Mouse (Mus musculus) embryonic facial prominence, embryonic 11.5 days (tissue): ENCODE results near the gene Spcs2. TPM values are rescaled to one million over a fixed set of nuclear protein-coding genes. Genes with fewer than 3 reads are reported as not detected.

ENCODE experiments used
- ATAC-seq: fragments of 200-750 bp; cut with Nextera tagmentation; replicated peaks from 2 replicates; pipeline ENCODE4 v1.8.0; 2017; ENCODE audit warnings: low read depth; ENCODE audit not compliant: insufficient number of reproducible peaks, low FRiP score, low TSS enrichment
- DNase-seq: peaks from one replicate; pipeline ENCODE4 v3.0.0-alpha.2; 2015; ENCODE audit warnings: low spot score
- H3K27ac ChIP-seq: fragments of 300-500 bp; sonication (generic); replicated peaks from 2 replicates; pipeline ENCODE4 v1.5.1; 2014; ENCODE audit warnings: mild to moderate bottlenecking, low read depth, low read length, control low read depth
- H3K27me3 ChIP-seq: fragments of 300-500 bp; sonication (generic); 2 replicates; pipeline ENCODE4 v1.6.1; 2014; ENCODE audit warnings: mild to moderate bottlenecking, low read length, moderate library complexity, mixed read lengths; ENCODE audit not compliant: control insufficient read depth, insufficient read depth
- H3K36me3 ChIP-seq: fragments of 300-500 bp; sonication (generic); replicated peaks from 2 replicates; pipeline ENCODE4 v1.6.1; 2014; ENCODE audit warnings: low read depth, mild to moderate bottlenecking, low read length, moderate library complexity, mixed read lengths; ENCODE audit not compliant: control insufficient read depth, insufficient read depth
- H3K4me1 ChIP-seq: fragments of 300-500 bp; sonication (generic); 2 replicates; pipeline ENCODE4 v1.6.1; 2014; ENCODE audit warnings: low read length, mixed read lengths; ENCODE audit not compliant: control insufficient read depth, insufficient read depth
- H3K4me2 ChIP-seq: fragments of 300-500 bp; sonication (generic); 2 replicates; pipeline ENCODE4 v1.6.1; 2014; ENCODE audit warnings: low read depth, mild to moderate bottlenecking, control low read depth, low read length, moderate library complexity
- H3K4me3 ChIP-seq: fragments of 300-500 bp; sonication (generic); 2 replicates; pipeline ENCODE4 v1.5.1; 2014; ENCODE audit warnings: low read depth, low read length, control low read depth
- H3K9ac ChIP-seq: fragments of 300-500 bp; sonication (generic); replicated peaks from 2 replicates; pipeline ENCODE4 v1.6.1; 2014; ENCODE audit warnings: mild to moderate bottlenecking, control low read depth, low read length
- H3K9me3 ChIP-seq: fragments of 300-500 bp; sonication (generic); replicated peaks from 2 replicates; pipeline ENCODE4 v1.6.1; 2016; ENCODE audit warnings: mild to moderate bottlenecking, low read length, inconsistent platforms, mixed read lengths; ENCODE audit not compliant: control insufficient read depth
- WGBS: fragments of 180-500 bp; shearing (Covaris S2); extraction: QIAGEN DNeasy Blood & Tissue Kit; methylation state at CpG from one replicate; pipeline ENCODE4 v1.1.7; 2014; 5-methylcytosine and 5-hydroxymethylcytosine counted together
- polyA plus RNA-seq: library from polyadenylated mRNA; unstranded; fragments of >200 nt; fragmentation: Nextera tagmentation; extraction: Ambion mirVana; gene quantifications from 2 replicates; pipeline ENCODE4 v1.2.1, GENCODE M21; 2014

Spcs2 gene
- polyA plus RNA-seq, 1 experiment from 2014 or later: 360 TPM

GRCm38 (mm10) chr7:99858175-99858812, 5.0 kb downstream of the Spcs2 start:
- Histone ChIP-seq H3K9ac (peak overlapping the region; percentile 96), H3K4me3 (peak overlapping the region; percentile 81), H3K27me3 (no peaks in the 10 kb centered on the region), H3K36me3 (peaks cover 4% of the 10 kb centered on the region), H3K4me1 (no peaks in the 10 kb centered on the region; the same call in 1 of the 2 replicates), H3K4me2 (peak overlapping the region; percentile 82), H3K9me3 (no peaks in the 10 kb centered on the region), H3K27ac (no peak overlapping the region)
- 2% methylated on average over 19 of the region's 19 CpGs for WGBS
- peak; percentile 42; the same call in 1 of the 2 replicates for ATAC-seq
- DNase-seq: no peak

GRCm38 (mm10) chr7:99856266-99856861, 6.9 kb downstream of the Spcs2 start:
- no peaks in the 10 kb centered on the region for H3K27me3 ChIP-seq
- no peaks in the 10 kb centered on the region for H3K9me3 ChIP-seq
- H3K9ac ChIP-seq: no peak overlapping the region
- WGBS: 93% methylated on average over 14 of the region's 14 CpGs
- no peak overlapping the region for H3K4me2 ChIP-seq
- H3K4me3 ChIP-seq: no peak overlapping the region
- ATAC-seq: no peak
- no peak for DNase-seq
- H3K4me1 ChIP-seq: no peaks in the 10 kb centered on the region; the same call in 1 of the 2 replicates
- H3K27ac ChIP-seq: no peak overlapping the region
- peaks cover 4% of the 10 kb centered on the region for H3K36me3 ChIP-seq

- no peak overlapping the region for H3K9ac ChIP-seq
- no peak for ATAC-seq
- H3K4me1 ChIP-seq: no peaks in the 10 kb centered on the region; the same call in 1 of the 2 replicates
- no peaks in the 10 kb centered on the region for H3K27me3 ChIP-seq
- H3K27ac ChIP-seq: no peak overlapping the region
- H3K4me2 ChIP-seq: no peak overlapping the region
- DNase-seq: no peak
- H3K4me3 ChIP-seq: no peak overlapping the region
- WGBS: 77% methylated on average over 4 of the region's 4 CpGs
- H3K36me3 ChIP-seq: peaks cover 4% of the 10 kb centered on the region
- no peaks in the 10 kb centered on the region for H3K9me3 ChIP-seq
These were observed 9.0 kb downstream of the Spcs2 start for GRCm38 (mm10) chr7:99854311-99854710.

GRCm38 (mm10) chr7:99853350-99853749, 9.9 kb downstream of the Spcs2 start:
- ATAC-seq (no peak), DNase-seq (no peak)
- H3K9me3 ChIP-seq: no peaks in the 10 kb centered on the region
- no peak overlapping the region for H3K9ac ChIP-seq
- H3K27ac ChIP-seq: no peak overlapping the region
- WGBS: 90% methylated on average over 7 of the region's 7 CpGs
- H3K36me3 ChIP-seq: peaks cover 4% of the 10 kb centered on the region
- H3K4me3 ChIP-seq: no peak overlapping the region
- H3K4me1 ChIP-seq: no peaks in the 10 kb centered on the region; the same call in 1 of the 2 replicates
- H3K27me3 ChIP-seq: no peaks in the 10 kb centered on the region
- H3K4me2 ChIP-seq: no peak overlapping the region

GRCm38 (mm10) chr7:99851618-99852017, 11.6 kb downstream of the Spcs2 start:
- WGBS: 83% methylated on average over 6 of the region's 6 CpGs
- Histone ChIP-seq H3K4me2 (no peak overlapping the region), H3K27me3 (no peaks in the 10 kb centered on the region), H3K4me3 (no peak overlapping the region), H3K4me1 (no peaks in the 10 kb centered on the region; the same call in 1 of the 2 replicates), H3K9me3 (no peaks in the 10 kb centered on the region), H3K9ac (no peak overlapping the region), H3K36me3 (peaks cover 9% of the 10 kb centered on the region), H3K27ac (no peak overlapping the region)
- DNase-seq (no peak), ATAC-seq (no peak)

- WGBS: 83% methylated on average over 1 of the region's 1 CpGs
- Histone ChIP-seq H3K9me3 (no peaks in the 10 kb centered on the region), H3K27ac (no peak overlapping the region), H3K4me1 (no peaks in the 10 kb centered on the region), H3K9ac (no peak overlapping the region), H3K4me2 (no peak overlapping the region), H3K27me3 (no peaks in the 10 kb centered on the region), H3K4me3 (no peak overlapping the region), H3K36me3 (peaks cover 9% of the 10 kb centered on the region)
- DNase-seq (no peak), ATAC-seq (no peak)
These were observed 12.1 kb downstream of the Spcs2 start for GRCm38 (mm10) chr7:99851121-99851520.

- WGBS: 92% methylated on average over 5 of the region's 5 CpGs
- H3K27ac ChIP-seq: no peak overlapping the region
- no peak overlapping the region for H3K9ac ChIP-seq
- peaks cover 9% of the 10 kb centered on the region for H3K36me3 ChIP-seq
- no peaks in the 10 kb centered on the region for H3K27me3 ChIP-seq
- H3K9me3 ChIP-seq: no peaks in the 10 kb centered on the region
- H3K4me1 ChIP-seq: no peaks in the 10 kb centered on the region
- ATAC-seq (no peak), DNase-seq (no peak)
- H3K4me3 ChIP-seq: no peak overlapping the region
- no peak overlapping the region for H3K4me2 ChIP-seq
These were observed 12.7 kb downstream of the Spcs2 start for GRCm38 (mm10) chr7:99850534-99850933.

- H3K9ac ChIP-seq: no peak overlapping the region
- no peak overlapping the region for H3K4me2 ChIP-seq
- no peaks in the 10 kb centered on the region for H3K4me1 ChIP-seq
- no peak overlapping the region for H3K27ac ChIP-seq
- DNase-seq (no peak), ATAC-seq (no peak)
- H3K36me3 ChIP-seq: peaks cover 8% of the 10 kb centered on the region
- H3K4me3 ChIP-seq: no peak overlapping the region
- 95% methylated on average over 8 of the region's 8 CpGs for WGBS
- no peaks in the 10 kb centered on the region for H3K27me3 ChIP-seq
- no peaks in the 10 kb centered on the region for H3K9me3 ChIP-seq
These were observed 17.6 kb downstream of the Spcs2 start for GRCm38 (mm10) chr7:99845533-99846236.
